Mouse (Mus musculus): ENCODE results near the gene Pnkd. TPM values are rescaled to one million over a fixed set of nuclear protein-coding genes. Genes with fewer than 3 reads are reported as not detected.

The Pnkd gene
- total RNA-seq (2023) = 15.7 TPM

GRCm38 (mm10) chr1:74284543-74285160 is at the start of gene Pnkd, which contains the start of gene Aamp:
TSS of gene Pnkd (plus strand) at chr1:74284930.
TSS of gene Aamp (minus strand) at chr1:74284738.

GRCm38 (mm10) chr1:74235938-74236589 is 48.7 kb upstream of the Pnkd start, which contains the start of gene Arpc2:
TSS of gene Arpc2 (plus strand) at chr1:74236084.

GRCm38 (mm10) chr1:74278538-74278937 is 6.2 kb upstream of the Pnkd start, which contains the start of gene Gpbar1:
TSS of gene Gpbar1 (plus strand) at chr1:74278550.

GRCm38 (mm10) chr1:74305522-74305921 is 20.8 kb downstream of the Pnkd start, which contains the start of gene Tmbim1:
TSS of gene Tmbim1 (minus strand) at chr1:74305622.

GRCm38 (mm10) chr1:74361812-74362211 is 77.1 kb downstream of the Pnkd start, which contains the start of gene Catip:
TSS of gene Catip (plus strand) at chr1:74362108.

GRCm38 (mm10) chr1:74374980-74375379 is 90.2 kb downstream of the Pnkd start, which contains the start of gene Slc11a1:
TSS of gene Slc11a1 (plus strand) at chr1:74375195.

GRCm38 (mm10) chr1:74390924-74391748 is 106.4 kb downstream of the Pnkd start, which contains the start of gene Ctdsp1:
TSS of gene Ctdsp1 (plus strand) at chr1:74391509.

Other genes starting within 250 kb of the Pnkd start
- 31.1 TPM for gene Tns1, start 160.5 kb upstream of the Pnkd start, total RNA-seq (2023)
- 0.41 TPM for gene Rufy4, start 159.4 kb upstream of the Pnkd start, total RNA-seq (2023)
- 0.73 TPM for gene Cxcr2, start 130.9 kb upstream of the Pnkd start, total RNA-seq (2023)
- not detected for gene Cxcr1, start 90.3 kb upstream of the Pnkd start, total RNA-seq (2023)
- gene Arpc2, start 48.8 kb upstream of the Pnkd start, total RNA-seq (2023) = 377 TPM
- 0.73 TPM for gene Gpbar1, start 6.4 kb upstream of the Pnkd start, total RNA-seq (2023)
- 166 TPM for gene Aamp, start 192 bp upstream of the Pnkd start, total RNA-seq (2023)
- 0.91 TPM for gene Tmbim1, start 20.7 kb downstream of the Pnkd start, total RNA-seq (2023)
- not detected for gene Catip, start 77.2 kb downstream of the Pnkd start, total RNA-seq (2023)
- 3.2 TPM for gene Slc11a1, start 90.3 kb downstream of the Pnkd start, total RNA-seq (2023)
- 93.9 TPM for gene Ctdsp1, start 106.6 kb downstream of the Pnkd start, total RNA-seq (2023)
- 2.2 TPM for gene Vil1, start 124.4 kb downstream of the Pnkd start, total RNA-seq (2023)
- 27.1 TPM for gene Cnot9, start 221.1 kb downstream of the Pnkd start, total RNA-seq (2023)